Mouse (Mus musculus) bone marrow, adult 2 months (tissue): ENCODE data around the gene Olfr288. TPM values are rescaled to one million over a fixed set of nuclear protein-coding genes. Genes with fewer than 3 reads are reported as not detected.

ENCODE experiments used
- H3K27ac ChIP-seq: fragments of 200-500 bp; 2 replicates; pipeline ENCODE4 v1.5.1; 2012; ENCODE audit warnings: low read depth, mild to moderate bottlenecking, control low read depth, inconsistent platforms, low read length; ENCODE audit not compliant: control insufficient read depth, poor library complexity, insufficient read depth
- H3K4me1 ChIP-seq: fragments of 200-500 bp; 2 replicates; pipeline ENCODE4 v1.6.1; 2011; ENCODE audit warnings: low read length; ENCODE audit not compliant: control insufficient read depth, insufficient read depth
- H3K4me3 ChIP-seq: fragments of 200-500 bp; replicated peaks from 2 replicates; pipeline ENCODE3; 2011; ENCODE audit warnings: mild to moderate bottlenecking, low read depth, low read length, control low read depth; ENCODE audit not compliant: control insufficient read depth
- CTCF ChIP-seq: fragments of 200-500 bp; IDR thresholded peaks from 2 replicates; pipeline ENCODE4 v1.5.1; 2011; ENCODE audit warnings: low read length, control low read depth; ENCODE audit not compliant: control insufficient read depth, insufficient read depth
- POLR2A ChIP-seq: fragments of 200-500 bp; IDR thresholded peaks from 2 replicates; pipeline ENCODE4 v1.6.1; 2011; ENCODE audit warnings: low read depth, mild to moderate bottlenecking, control low read depth, low read length, borderline replicate concordance; ENCODE audit not compliant: control insufficient read depth
- WGBS: fragments of 180-500 bp; shearing (Covaris S2); methylation state at CpG from one replicate; pipeline ENCODE4 v1.1.7; 2018; 5-methylcytosine and 5-hydroxymethylcytosine counted together
- polyA plus RNA-seq: library from polyadenylated mRNA; stranded (reverse); fragments of >200 nt; gene quantifications from 2 replicates; pipeline ENCODE4 v1.2.4, GENCODE M21; 2011; ENCODE audit warnings: low replicate concordance; ENCODE audit not compliant: missing spikeins, insufficient read depth, insufficient read length

The Olfr288 gene
- polyA plus RNA-seq, 1 experiment, result not detected

DNA sequence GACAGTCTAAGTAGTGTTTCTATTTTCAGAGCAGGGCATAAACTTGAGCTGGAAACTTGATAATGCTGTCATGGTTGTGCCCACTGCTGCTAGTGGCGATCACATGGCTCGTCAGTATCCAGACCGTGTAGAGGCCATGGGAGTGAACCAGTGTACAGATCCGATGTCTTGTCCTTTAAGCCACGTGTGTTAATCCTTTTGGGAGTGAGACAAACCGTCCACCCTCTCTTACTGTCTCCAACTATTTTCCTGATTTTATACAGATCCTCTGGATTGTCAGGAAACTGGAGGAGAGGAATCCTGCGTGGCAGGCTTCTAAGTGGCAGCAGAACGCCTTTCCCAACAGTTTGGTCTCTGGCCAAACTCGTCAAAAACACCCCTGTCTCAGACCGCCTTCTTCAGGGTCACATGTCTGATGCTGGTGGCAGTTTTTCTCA lies 46.2 kb downstream of the Olfr288 start:
- TF ChIP-seq POLR2A (no peak), CTCF (no peak)
- 66% methylated on average over 10 of the region's 10 CpGs for WGBS
- Histone ChIP-seq H3K4me1 (no peaks in the 10 kb centered on the region), H3K27ac (no peak overlapping the region), H3K4me3 (no peak overlapping the region)

DNA sequence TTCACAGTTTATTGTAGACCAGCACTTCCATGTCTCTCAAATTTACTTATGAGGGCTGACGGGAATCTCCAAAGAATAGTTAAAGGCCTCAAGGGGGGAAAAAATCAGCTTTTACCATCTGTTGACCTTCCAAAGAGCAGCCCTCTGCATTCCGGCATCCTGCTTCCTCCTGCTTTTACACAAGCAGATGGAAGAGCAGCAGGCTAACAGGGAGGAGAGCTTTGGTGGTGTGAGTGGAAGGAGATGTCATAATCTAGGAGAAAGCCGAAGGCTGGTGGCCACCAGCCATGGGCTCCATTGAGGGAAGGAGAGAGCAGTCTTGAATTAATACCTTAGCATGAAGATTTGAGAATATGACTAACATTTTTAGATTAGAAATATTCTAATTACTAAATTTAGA lies 47.0 kb downstream of the Olfr288 start:
- Histone ChIP-seq H3K27ac (no peak overlapping the region), H3K4me1 (no peaks in the 10 kb centered on the region), H3K4me3 (no peak overlapping the region)
- WGBS, result 87% methylated on average over 3 of the region's 3 CpGs
- TF ChIP-seq CTCF, result no peak
- no peak for TF ChIP-seq POLR2A

GRCm38 (mm10) chr15:98145559-98146181 lies 49.7 kb downstream of the Olfr288 start:
- H3K27ac ChIP-seq, result peak overlapping the region; percentile 46; the same call in 1 of the 2 replicates
- TF ChIP-seq CTCF (no peak), POLR2A (peak; percentile 87; the same call in 1 of the 2 replicates)
- no peaks in the 10 kb centered on the region for H3K4me1 ChIP-seq
- peak overlapping the region; percentile 87 for H3K4me3 ChIP-seq
- 1% methylated on average over 38 of the region's 38 CpGs for WGBS

DNA sequence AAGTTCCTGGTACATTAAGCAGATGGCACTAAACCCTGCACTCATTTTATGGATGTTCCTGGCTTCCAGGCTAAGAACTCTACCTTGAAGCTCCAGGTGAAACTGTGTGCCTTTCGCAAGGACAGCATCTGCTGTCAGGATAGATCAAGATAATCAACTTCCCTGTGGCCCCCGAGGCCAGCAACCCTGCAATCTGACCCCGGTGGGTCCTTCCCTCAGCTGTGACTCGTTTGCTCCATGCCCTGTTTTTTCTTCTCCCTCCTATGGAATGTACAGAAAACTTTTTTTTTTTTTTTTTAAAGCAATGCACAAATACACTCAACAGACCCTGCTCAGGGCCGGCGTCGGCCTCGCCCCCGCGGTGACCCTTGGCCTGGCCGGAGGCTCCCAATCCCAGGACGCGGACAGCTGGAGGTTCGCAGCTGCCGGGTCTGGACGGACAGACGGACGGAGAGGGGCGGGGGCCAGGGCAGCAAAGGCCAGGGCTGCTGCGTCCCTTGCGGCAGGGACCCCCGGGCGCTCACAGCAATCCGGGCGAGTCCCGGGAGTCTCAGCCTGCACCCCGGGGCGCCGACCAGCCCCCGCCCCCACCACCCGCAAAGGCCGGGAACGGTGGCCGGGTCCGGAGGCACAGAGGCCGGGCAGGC lies 50.4 kb downstream of the Olfr288 start:
- TF ChIP-seq POLR2A (no peak), CTCF (no peak)
- 2% methylated on average over 35 of the region's 36 CpGs for WGBS
- Histone ChIP-seq H3K27ac (peak overlapping the region; percentile 46; the same call in 1 of the 2 replicates), H3K4me3 (peak overlapping the region; percentile 87), H3K4me1 (no peaks in the 10 kb centered on the region; the same call in 1 of the 2 replicates)

DNA sequence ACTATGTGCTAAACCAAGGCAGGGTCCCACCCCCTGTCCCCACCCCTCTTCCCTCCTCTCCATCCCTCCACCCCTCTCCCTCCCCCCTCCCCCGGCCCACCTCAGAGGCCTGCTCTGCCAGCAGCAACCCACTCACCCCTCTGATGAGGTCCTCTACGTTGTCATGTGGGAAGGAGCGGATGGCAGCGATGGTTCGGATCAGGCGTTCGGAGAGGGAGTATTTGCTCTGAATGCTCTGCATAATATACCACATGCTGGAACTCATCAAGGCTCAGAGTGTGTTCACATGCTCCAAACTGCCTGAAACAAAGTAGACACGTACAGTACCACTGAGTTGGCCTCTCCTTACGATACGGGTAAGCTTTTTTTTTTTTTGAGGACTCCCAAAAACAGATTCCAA lies 52.8 kb downstream of the Olfr288 start:
- H3K4me1 ChIP-seq, result no peaks in the 10 kb centered on the region; the same call in 1 of the 2 replicates
- no peak for TF ChIP-seq CTCF
- no peak for TF ChIP-seq POLR2A
- H3K4me3 ChIP-seq, result no peak overlapping the region
- 90% methylated on average over 10 of the region's 10 CpGs for WGBS
- no peak overlapping the region for H3K27ac ChIP-seq

- TF ChIP-seq CTCF (no peak), POLR2A (no peak)
- WGBS, result 84% methylated on average over 5 of the region's 5 CpGs
- Histone ChIP-seq H3K4me1 (no peaks in the 10 kb centered on the region; the same call in 1 of the 2 replicates), H3K4me3 (no peak overlapping the region), H3K27ac (no peak overlapping the region)
Observed at GRCm38 (mm10) chr15:98140809-98141208, 54.5 kb downstream of the Olfr288 start.

DNA sequence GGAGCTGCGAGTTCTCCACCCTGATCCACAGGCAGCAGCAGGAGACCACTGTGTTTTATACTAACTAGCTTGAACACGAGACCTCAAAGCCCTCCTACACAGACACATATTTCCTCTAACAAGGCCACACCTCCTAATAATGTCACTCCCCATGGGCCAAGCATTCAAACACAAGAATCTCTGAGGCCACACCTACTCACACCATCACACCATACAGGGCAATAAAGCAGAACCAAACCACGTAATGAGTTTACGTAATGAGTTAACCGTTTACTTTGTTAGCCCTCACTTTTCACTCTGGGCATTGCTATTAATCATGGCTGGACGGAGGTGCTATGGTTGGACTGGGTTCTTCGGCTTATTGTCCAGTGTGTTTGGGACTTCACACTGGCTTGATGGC lies 55.6 kb downstream of the Olfr288 start:
- no peak overlapping the region for H3K27ac ChIP-seq
- 55% methylated on average over 7 of the region's 7 CpGs for WGBS

DNA sequence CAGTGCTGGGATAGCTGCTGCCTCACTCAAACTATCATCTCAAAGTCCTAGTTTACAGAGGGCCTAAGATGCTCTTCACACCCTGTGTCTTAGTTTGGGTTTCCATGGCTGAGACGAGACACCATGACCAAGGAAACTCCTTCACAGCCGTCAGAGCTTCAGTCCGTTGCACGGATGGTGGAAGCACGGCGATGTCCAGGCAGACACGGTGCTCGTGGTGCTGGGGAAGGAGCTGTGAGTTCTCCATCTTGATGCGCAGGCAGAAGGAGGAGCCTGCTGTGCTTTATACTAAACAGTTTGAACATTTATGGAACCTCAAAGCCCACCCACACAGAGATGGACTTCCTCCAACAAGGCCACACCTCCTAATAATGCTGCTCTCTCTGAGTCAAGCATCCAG lies 58.5 kb downstream of the Olfr288 start:
- Histone ChIP-seq H3K4me3 (no peak overlapping the region), H3K4me1 (no peaks in the 10 kb centered on the region; the same call in 1 of the 2 replicates), H3K27ac (no peak overlapping the region)
- TF ChIP-seq POLR2A, result no peak
- no peak for TF ChIP-seq CTCF
- WGBS, result 86% methylated on average over 9 of the region's 9 CpGs

More for the DNA sequence above, 55.6 kb downstream of the Olfr288 start:
- no peak overlapping the region for H3K4me3 ChIP-seq
- no peaks in the 10 kb centered on the region; the same call in 1 of the 2 replicates for H3K4me1 ChIP-seq
- TF ChIP-seq POLR2A (no peak), CTCF (no peak)

Other genes with a start within 250 kb of the Olfr288 start
- gene Tmem106c, start 231.3 kb downstream of the Olfr288 start, polyA plus RNA-seq, result 7.1 and 10.0 TPM in 2 replicates
- gene Col2a1, start 190.8 kb downstream of the Olfr288 start, polyA plus RNA-seq, result 0.52 TPM in 1 of 2 replicates, not detected in the other
- 22.9 and 23.0 TPM in 2 replicates for gene Pfkm, start 103.0 kb downstream of the Olfr288 start, polyA plus RNA-seq
- 23.1 and 27.6 TPM in 2 replicates for gene Senp1, start 101.8 kb downstream of the Olfr288 start, polyA plus RNA-seq
- gene Asb8, start 29.9 kb downstream of the Olfr288 start, polyA plus RNA-seq, result 9.1 and 12.2 TPM in 2 replicates
- 0.43 and 1.2 TPM in 2 replicates for gene Ccdc184, start 28.4 kb downstream of the Olfr288 start, polyA plus RNA-seq
- gene Gm44579, start 25.4 kb upstream of the Olfr288 start, polyA plus RNA-seq, result not detected in 2 replicates
- gene Olfr287, start 25.5 kb upstream of the Olfr288 start, polyA plus RNA-seq, result not detected in 2 replicates
- not detected in 2 replicates for gene Olfr286, start 38.9 kb upstream of the Olfr288 start, polyA plus RNA-seq
- not detected in 2 replicates for gene H1fnt, start 61.8 kb upstream of the Olfr288 start, polyA plus RNA-seq
- gene Zfp641, start 100.6 kb upstream of the Olfr288 start, polyA plus RNA-seq, result not detected in 2 replicates
- gene Olfr285, start 121.8 kb upstream of the Olfr288 start, polyA plus RNA-seq, result not detected in 2 replicates
- not detected in 2 replicates for gene Olfr284, start 145.4 kb upstream of the Olfr288 start, polyA plus RNA-seq
- gene Olfr283, start 185.4 kb upstream of the Olfr288 start, polyA plus RNA-seq, result not detected in 2 replicates
- gene Olfr282, start 235.7 kb upstream of the Olfr288 start, polyA plus RNA-seq, result not detected in 2 replicates